Mouse (Mus musculus): ENCODE data around the gene Rerg.

GRCm38 (mm10) chr6:137116849-137117473 lies 53.3 kb downstream of the Rerg start:
- TF ChIP-seq CTCF (IDR thresholded peaks at IDR 0.05; ENCODE audit: low read depth, low read length) = no peak
- TF ChIP-seq POLR2A (IDR thresholded peaks at IDR 0.05; ENCODE audit: borderline replicate concordance, low read depth, low read length) = no peak

All from bone marrow macrophage, adult 2 months (primary cell).